Mouse (Mus musculus) liver, embryonic 12.5 days (tissue): Measurements from ENCODE around the gene Grb2. TPM values are rescaled to one million over a fixed set of nuclear protein-coding genes. Genes with fewer than 3 reads are reported as not detected.
"Not testable (repeated sequence)": the region's sequence is repeated elsewhere in the genome, so short reads cannot be mapped to it uniquely, and the experiment has no call there.

Experiments
- ATAC-seq: fragments of 200-750 bp; cut with Nextera tagmentation; 2 replicates; pipeline ENCODE4 v1.8.0; 2017; ENCODE audit warnings: moderate number of reproducible peaks, mild to moderate bottlenecking, moderate library complexity
- H3K27ac ChIP-seq: fragments of 300-500 bp; sonication (generic); 2 replicates; pipeline ENCODE4 v1.5.1; 2016; ENCODE audit warnings: mild to moderate bottlenecking
- H3K27me3 ChIP-seq: fragments of 300-500 bp; sonication (generic); replicated peaks from 2 replicates; pipeline ENCODE4 v1.6.1; 2016; ENCODE audit warnings: mild to moderate bottlenecking, moderate library complexity
- H3K36me3 ChIP-seq: fragments of 300-500 bp; sonication (generic); 2 replicates; pipeline ENCODE4 v1.6.1; 2016; ENCODE audit warnings: mild to moderate bottlenecking, moderate library complexity
- H3K4me1 ChIP-seq: fragments of 300-500 bp; sonication (generic); 2 replicates; pipeline ENCODE4 v1.6.1; 2016
- H3K4me2 ChIP-seq: fragments of 300-500 bp; sonication (generic); 2 replicates; pipeline ENCODE4 v1.6.1; 2016; ENCODE audit warnings: mild to moderate bottlenecking, moderate library complexity
- H3K4me3 ChIP-seq: fragments of 300-500 bp; sonication (generic); 2 replicates; pipeline ENCODE4 v1.5.1; 2016; ENCODE audit warnings: mild to moderate bottlenecking, moderate library complexity
- H3K9ac ChIP-seq: fragments of 300-500 bp; sonication (generic); 2 replicates; pipeline ENCODE4 v1.6.1; 2016; ENCODE audit warnings: mild to moderate bottlenecking, moderate library complexity
- H3K9me3 ChIP-seq: fragments of 300-500 bp; sonication (generic); replicated peaks from 2 replicates; pipeline ENCODE4 v1.6.1; 2016; ENCODE audit warnings: mild to moderate bottlenecking, moderate library complexity
- WGBS: fragments of 180-500 bp; shearing (Covaris S2); methylation state at CpG from one replicate; pipeline ENCODE4 v1.1.7; 2016; ENCODE audit not compliant: insufficient replicate concordance; 5-methylcytosine and 5-hydroxymethylcytosine counted together
- polyA plus RNA-seq: library from polyadenylated mRNA; unstranded; fragments of >200 nt; fragmentation: Nextera tagmentation; extraction: Ambion mirVana; gene quantifications from 2 replicates; pipeline ENCODE4 v1.2.1, GENCODE M21; 2016

Gene Grb2
- polyA plus RNA-seq, 1 experiment from 2014 or later, result 78.6 TPM

DNA sequence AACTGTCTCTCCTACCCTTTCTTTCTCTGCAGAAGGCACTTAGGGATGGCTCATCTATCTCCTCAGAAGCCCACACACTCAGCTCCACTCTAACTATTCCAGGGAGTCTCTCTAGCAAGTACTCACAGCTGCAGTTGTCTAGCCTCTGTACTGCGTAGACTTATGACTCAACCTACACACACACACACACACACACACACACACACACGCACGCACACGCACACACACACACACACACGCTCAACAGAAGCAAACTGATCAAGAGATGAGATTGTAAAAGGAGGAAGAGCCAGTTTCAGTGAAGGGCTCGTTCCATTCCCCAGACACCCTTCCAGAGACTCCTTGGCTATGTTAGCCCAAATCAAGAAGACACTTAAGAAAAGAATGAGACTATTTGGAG is 49.9 kb downstream of the Grb2 start:
- no peak for ATAC-seq
- Histone ChIP-seq H3K4me2 (no peak overlapping the region), H3K27ac (no peak overlapping the region), H3K4me3 (no peak overlapping the region), H3K9ac (no peak overlapping the region), H3K9me3 (no peaks in the 10 kb centered on the region), H3K4me1 (peaks cover 28% of the 10 kb centered on the region), H3K27me3 (no peaks in the 10 kb centered on the region), H3K36me3 (peaks cover 44% of the 10 kb centered on the region)
- 62% methylated on average over 6 of the region's 6 CpGs for WGBS

DNA sequence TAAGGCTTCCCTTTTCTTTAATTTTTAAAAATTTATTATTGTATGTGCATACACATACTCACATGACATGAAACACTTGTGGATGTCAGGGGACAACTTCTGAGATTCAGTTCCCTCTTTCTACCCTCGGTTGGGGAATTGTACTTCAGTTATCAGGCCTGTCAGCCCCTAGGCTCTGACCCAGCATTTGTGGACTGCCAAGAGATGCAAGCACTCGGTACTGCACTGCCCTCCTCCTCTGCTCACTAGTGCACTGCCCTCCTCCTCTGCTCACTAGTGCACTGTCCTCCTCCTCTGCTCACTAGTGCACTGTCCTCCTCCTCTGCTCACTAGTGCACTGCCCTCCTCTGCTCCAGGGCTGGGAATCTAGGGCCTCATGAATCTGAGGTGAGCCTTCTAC is 54.3 kb downstream of the Grb2 start:
- H3K4me2 ChIP-seq, result no peak overlapping the region
- peaks cover 55% of the 10 kb centered on the region for H3K36me3 ChIP-seq
- no peak for ATAC-seq
- H3K27ac ChIP-seq, result no peak overlapping the region
- no peak overlapping the region for H3K4me3 ChIP-seq
- WGBS, result 41% methylated on average over 2 of the region's 2 CpGs
- H3K9ac ChIP-seq, result no peak overlapping the region
- H3K9me3 ChIP-seq, result no peaks in the 10 kb centered on the region
- H3K4me1 ChIP-seq, result peaks cover 16% of the 10 kb centered on the region
- no peaks in the 10 kb centered on the region for H3K27me3 ChIP-seq

DNA sequence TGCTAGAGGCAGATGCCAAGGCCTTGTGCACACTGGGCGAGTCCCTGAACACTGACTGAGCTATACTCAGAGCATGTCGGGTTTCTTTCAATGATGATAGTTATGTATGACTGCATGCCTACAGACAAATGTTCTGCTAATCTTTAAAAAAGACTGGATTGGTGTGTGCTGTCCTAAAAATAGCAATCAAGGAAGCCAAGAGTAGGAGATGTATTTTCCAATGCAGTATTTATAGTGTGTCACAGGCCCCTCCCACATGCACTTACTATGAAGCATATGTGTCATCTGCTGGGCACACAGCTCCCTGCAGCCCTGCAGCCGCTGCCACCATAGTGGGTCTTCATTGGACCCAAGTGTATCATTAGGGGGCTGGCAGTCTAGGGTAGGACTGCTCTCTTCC is 55.2 kb downstream of the Grb2 start:
- ATAC-seq, result no peak
- H3K4me1 ChIP-seq, result peaks cover 9% of the 10 kb centered on the region; the same call in 1 of the 2 replicates
- H3K36me3 ChIP-seq, result peaks cover 64% of the 10 kb centered on the region
- H3K4me2 ChIP-seq, result no peak overlapping the region
- no peak overlapping the region for H3K9ac ChIP-seq
- no peak overlapping the region for H3K27ac ChIP-seq
- H3K4me3 ChIP-seq, result no peak overlapping the region
- no peaks in the 10 kb centered on the region for H3K9me3 ChIP-seq
- WGBS, result 72% methylated on average over 3 of the region's 3 CpGs
- H3K27me3 ChIP-seq, result no peaks in the 10 kb centered on the region

DNA sequence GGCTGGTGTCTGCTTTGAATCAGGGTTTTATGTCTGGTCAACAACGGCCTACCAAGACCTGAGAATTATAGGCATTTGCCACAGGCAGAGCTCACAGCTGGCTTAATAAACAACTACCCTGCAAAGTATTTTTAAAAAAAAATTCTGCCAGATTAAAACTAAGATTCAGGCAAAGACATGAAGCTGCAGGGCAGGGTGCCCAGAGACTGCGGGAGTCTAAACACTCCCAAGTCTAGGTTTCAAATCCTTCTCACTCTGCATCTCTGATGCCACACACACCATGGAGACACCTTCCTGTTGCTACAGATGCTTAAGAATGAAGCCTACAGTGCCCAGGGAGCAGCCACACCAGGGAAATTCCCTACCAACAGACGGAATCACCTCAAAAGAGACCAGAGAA is 56.7 kb downstream of the Grb2 start:
- H3K4me1 ChIP-seq, result no peaks in the 10 kb centered on the region; the same call in 1 of the 2 replicates
- H3K27ac ChIP-seq, result no peak overlapping the region
- no peak overlapping the region for H3K4me3 ChIP-seq
- no peak for ATAC-seq
- H3K9me3 ChIP-seq, result no peaks in the 10 kb centered on the region
- no peak overlapping the region for H3K4me2 ChIP-seq
- WGBS, result 78% methylated on average over 3 of the region's 3 CpGs
- H3K36me3 ChIP-seq, result peaks cover 79% of the 10 kb centered on the region
- H3K9ac ChIP-seq, result no peak overlapping the region
- H3K27me3 ChIP-seq, result no peaks in the 10 kb centered on the region

- no peak for ATAC-seq
- H3K9me3 ChIP-seq, result no peaks in the 10 kb centered on the region
- H3K36me3 ChIP-seq, result peaks cover 86% of the 10 kb centered on the region
- H3K4me1 ChIP-seq, result no peaks in the 10 kb centered on the region; the same call in 1 of the 2 replicates
- H3K27ac ChIP-seq, result no peak overlapping the region
- no peak overlapping the region for H3K9ac ChIP-seq
- 84% methylated on average over 10 of the region's 10 CpGs for WGBS
- no peak overlapping the region for H3K4me2 ChIP-seq
- no peaks in the 10 kb centered on the region for H3K27me3 ChIP-seq
- H3K4me3 ChIP-seq, result no peak overlapping the region
Measured at GRCm38 (mm10) chr11:115649706-115650105, 58.7 kb downstream of the Grb2 start.

GRCm38 (mm10) chr11:115647459-115647858 is 60.9 kb downstream of the Grb2 start:
- Histone ChIP-seq H3K4me2 (no peak overlapping the region), H3K36me3 (peaks cover 79% of the 10 kb centered on the region), H3K27ac (no peak overlapping the region), H3K4me3 (no peak overlapping the region), H3K9ac (no peak overlapping the region), H3K4me1 (peaks cover 6% of the 10 kb centered on the region; the same call in 1 of the 2 replicates), H3K27me3 (no peaks in the 10 kb centered on the region), H3K9me3 (no peaks in the 10 kb centered on the region)
- WGBS, result 63% methylated on average over 6 of the region's 6 CpGs
- ATAC-seq, result no peak

DNA sequence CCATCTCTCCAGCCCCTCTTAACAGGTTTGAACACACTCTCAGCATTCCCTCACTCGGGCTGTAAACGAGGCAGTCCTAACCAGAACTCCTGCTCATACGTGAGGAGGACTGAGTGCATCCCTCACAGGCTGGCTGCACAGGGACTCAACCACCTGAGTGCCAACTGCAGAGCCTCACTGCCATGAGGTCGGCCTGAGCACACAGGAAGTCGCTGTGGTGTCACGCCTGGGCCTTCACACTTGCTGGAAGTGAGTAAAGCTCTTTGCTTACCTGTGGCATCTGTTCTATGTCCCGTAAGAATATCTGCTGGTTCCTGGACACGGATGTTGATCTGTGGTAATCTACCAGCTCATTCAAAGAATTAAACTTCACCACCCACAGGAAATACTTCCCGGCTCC is 62.0 kb downstream of the Grb2 start:
- H3K9ac ChIP-seq, result no peak overlapping the region
- H3K9me3 ChIP-seq, result no peaks in the 10 kb centered on the region
- H3K27me3 ChIP-seq, result no peaks in the 10 kb centered on the region
- H3K36me3 ChIP-seq, result peaks cover 74% of the 10 kb centered on the region
- ATAC-seq, result no peak
- H3K27ac ChIP-seq, result no peak overlapping the region
- H3K4me3 ChIP-seq, result no peak overlapping the region
- peaks cover 15% of the 10 kb centered on the region for H3K4me1 ChIP-seq
- H3K4me2 ChIP-seq, result no peak overlapping the region
- 87% methylated on average over 9 of the region's 9 CpGs for WGBS

DNA sequence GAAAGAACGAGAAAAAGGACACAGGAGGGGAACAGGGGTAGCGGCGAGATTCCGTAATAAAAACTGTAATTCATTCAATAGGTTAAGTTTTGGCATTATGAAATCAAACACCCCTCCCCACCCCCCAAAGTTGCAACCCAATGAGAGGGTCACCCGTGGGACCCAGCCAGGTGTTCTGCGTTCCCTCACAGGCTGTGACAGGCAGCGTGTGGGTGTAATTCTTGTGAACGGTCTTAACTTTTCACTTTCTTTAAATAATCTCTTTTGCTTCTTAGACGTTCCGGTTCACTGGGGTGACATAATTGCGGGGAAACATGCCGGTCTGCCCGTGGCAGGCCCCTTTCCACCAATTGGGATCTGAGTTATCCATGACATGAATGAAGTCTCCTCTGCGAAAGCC is 62.9 kb downstream of the Grb2 start:
- not testable (repeated sequence) for H3K9ac ChIP-seq, H3K4me3 ChIP-seq, H3K27ac ChIP-seq, H3K4me2 ChIP-seq, ATAC-seq, H3K9me3 ChIP-seq, H3K27me3 ChIP-seq
- peaks cover 23% of the 10 kb centered on the region for H3K4me1 ChIP-seq
- H3K36me3 ChIP-seq, result peaks cover 67% of the 10 kb centered on the region
- WGBS, result 88% methylated on average over 14 of the region's 14 CpGs

- Histone ChIP-seq H3K9ac (no peak overlapping the region), H3K4me3 (no peak overlapping the region), H3K9me3 (no peaks in the 10 kb centered on the region), H3K27ac (no peak overlapping the region), H3K27me3 (no peaks in the 10 kb centered on the region), H3K36me3 (peaks cover 60% of the 10 kb centered on the region), H3K4me2 (no peak overlapping the region), H3K4me1 (peaks cover 26% of the 10 kb centered on the region)
- WGBS, result 83% methylated on average over 13 of the region's 13 CpGs
- ATAC-seq, result no peak
Measured at GRCm38 (mm10) chr11:115644308-115644707, 64.1 kb downstream of the Grb2 start.

GRCm38 (mm10) chr11:115643265-115643664 is 65.1 kb downstream of the Grb2 start:
- Histone ChIP-seq H3K4me2 (no peak overlapping the region), H3K9ac (no peak overlapping the region), H3K4me1 (peaks cover 33% of the 10 kb centered on the region), H3K4me3 (no peak overlapping the region), H3K36me3 (peaks cover 49% of the 10 kb centered on the region), H3K9me3 (no peaks in the 10 kb centered on the region), H3K27me3 (no peaks in the 10 kb centered on the region), H3K27ac (no peak overlapping the region)
- 45% methylated on average over 10 of the region's 10 CpGs for WGBS
- no peak for ATAC-seq

DNA sequence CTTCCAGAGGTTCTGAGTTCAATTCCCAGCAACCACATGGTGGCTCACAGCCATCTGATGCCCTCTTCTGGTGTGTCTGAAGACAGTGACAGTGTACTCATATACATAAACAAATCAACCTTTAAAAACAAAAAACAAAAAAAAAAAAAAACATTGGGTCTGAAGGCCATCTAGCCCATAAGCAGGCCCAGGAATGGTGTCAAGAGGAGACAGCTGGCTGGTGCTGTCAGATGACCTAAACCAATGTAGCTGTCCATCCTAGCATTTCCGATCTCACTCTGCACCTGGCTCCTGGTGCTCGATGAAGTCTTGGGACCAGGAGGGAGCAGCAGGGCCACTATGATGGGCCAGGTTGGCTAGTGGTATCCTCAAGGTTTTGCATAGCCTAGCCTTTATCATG is 65.7 kb downstream of the Grb2 start:
- H3K9ac ChIP-seq, result no peak overlapping the region

DNA sequence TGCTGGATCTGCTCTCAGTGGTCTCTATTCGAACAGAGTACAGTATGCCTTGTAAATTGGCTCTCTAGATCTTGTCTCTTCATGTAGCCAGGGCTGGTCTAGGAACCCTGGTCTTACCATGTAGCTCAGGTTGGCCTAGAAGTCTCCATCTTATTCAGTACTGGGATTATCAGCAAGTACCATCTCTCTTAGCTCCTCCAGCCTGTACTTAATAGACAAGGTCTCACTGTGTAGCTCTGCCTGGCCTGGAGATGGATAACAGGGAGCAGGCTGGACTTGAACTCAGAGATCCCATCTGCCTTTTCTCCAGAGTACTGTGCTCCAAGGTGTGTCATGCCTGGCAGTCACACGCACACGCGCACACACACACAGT is 66.7 kb downstream of the Grb2 start:
- Histone ChIP-seq H3K4me2 (no peak overlapping the region), H3K9ac (no peak overlapping the region), H3K4me1 (peaks cover 33% of the 10 kb centered on the region), H3K9me3 (no peaks in the 10 kb centered on the region), H3K27me3 (no peaks in the 10 kb centered on the region), H3K36me3 (peaks cover 33% of the 10 kb centered on the region), H3K27ac (peak overlapping the region; percentile 22; the same call in 1 of the 2 replicates), H3K4me3 (no peak overlapping the region)
- 0 out of 2 replicates have a peak, but pooled peaks have one; percentile 17 for ATAC-seq
- 80% methylated on average over 4 of the region's 4 CpGs for WGBS

More for the DNA sequence above, 65.7 kb downstream of the Grb2 start:
- Histone ChIP-seq H3K4me2 (no peak overlapping the region), H3K27me3 (no peaks in the 10 kb centered on the region), H3K4me1 (peaks cover 33% of the 10 kb centered on the region), H3K4me3 (no peak overlapping the region), H3K9me3 (no peaks in the 10 kb centered on the region), H3K36me3 (peaks cover 44% of the 10 kb centered on the region), H3K27ac (no peak overlapping the region)
- WGBS, result 83% methylated on average over 2 of the region's 2 CpGs
- ATAC-seq, result no peak

DNA sequence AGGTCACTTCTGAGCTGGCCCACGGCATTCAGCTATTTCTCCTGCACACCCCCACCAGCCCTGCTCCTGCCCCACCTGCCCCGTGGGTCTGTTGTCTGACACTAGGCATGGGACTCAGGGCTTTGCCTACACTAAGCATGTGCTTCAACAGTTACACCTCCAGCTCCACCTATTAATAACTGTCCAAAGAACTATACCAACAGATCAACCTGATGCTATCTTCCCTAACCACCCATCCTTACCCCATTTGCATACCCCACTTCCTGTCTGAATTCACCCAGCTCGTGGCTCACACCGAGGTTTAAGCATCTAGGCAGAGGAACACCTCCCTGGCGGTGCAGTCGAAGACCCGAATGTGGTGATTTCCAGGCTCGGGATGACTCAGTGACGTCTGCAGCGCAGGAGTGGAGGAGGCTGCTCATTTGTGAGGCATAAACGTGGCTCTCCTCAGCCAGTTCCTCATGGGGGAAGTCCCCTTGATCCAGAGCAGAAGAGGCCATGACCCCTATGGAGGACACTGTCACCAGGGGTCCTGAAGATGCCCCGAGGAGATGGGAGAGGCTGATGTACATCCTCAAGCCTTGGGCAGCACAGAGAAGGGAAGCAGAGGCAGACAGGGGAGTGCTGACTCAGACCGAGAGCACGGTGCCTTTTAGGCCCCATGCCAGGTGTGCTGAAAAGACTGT is 67.3 kb downstream of the Grb2 start:
- Histone ChIP-seq H3K9ac (no peak overlapping the region), H3K27me3 (no peaks in the 10 kb centered on the region), H3K4me1 (peaks cover 33% of the 10 kb centered on the region), H3K9me3 (no peaks in the 10 kb centered on the region), H3K27ac (peak overlapping the region; percentile 22; the same call in 1 of the 2 replicates), H3K4me3 (no peak overlapping the region), H3K36me3 (peaks cover 28% of the 10 kb centered on the region), H3K4me2 (no peak overlapping the region)
- ATAC-seq, result 0 out of 2 replicates have a peak, but pooled peaks have one; percentile 16
- whole genome bisulfite sequencing, result 23% methylated on average over 14 of the region's 14 CpGs
